Mouse (Mus musculus): Measurements from ENCODE around the gene Slit3. TPM values are rescaled to one million over a fixed set of nuclear protein-coding genes. Genes with fewer than 3 reads are reported as not detected.

Gene Slit3
- total RNA-seq, 2 experiments from 2014 or later, result not detected

DNA sequence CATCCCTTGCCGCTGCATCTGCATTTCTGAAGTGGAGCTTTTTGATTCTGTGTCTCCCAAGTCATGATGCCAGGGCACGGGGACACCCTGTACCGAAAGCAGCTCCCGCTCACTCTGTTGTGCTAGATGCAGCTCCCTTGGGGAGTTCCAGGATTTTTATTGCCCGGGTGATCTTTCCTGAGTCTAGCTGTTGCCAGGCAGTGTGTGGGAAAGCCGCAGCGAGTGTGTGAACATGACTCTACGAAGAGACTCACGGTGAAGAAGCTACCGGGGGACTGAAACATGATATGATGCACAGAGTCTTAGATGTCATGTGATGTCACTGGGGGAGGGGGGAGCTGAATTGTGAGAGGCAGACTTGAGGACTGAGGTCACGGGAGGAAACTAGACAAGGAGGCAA is 518.4 kb downstream of the Slit3 start:
- no peak for ATAC-seq (replicated peaks; ENCODE audit: low FRiP score, poor library complexity, severe bottlenecking)

DNA sequence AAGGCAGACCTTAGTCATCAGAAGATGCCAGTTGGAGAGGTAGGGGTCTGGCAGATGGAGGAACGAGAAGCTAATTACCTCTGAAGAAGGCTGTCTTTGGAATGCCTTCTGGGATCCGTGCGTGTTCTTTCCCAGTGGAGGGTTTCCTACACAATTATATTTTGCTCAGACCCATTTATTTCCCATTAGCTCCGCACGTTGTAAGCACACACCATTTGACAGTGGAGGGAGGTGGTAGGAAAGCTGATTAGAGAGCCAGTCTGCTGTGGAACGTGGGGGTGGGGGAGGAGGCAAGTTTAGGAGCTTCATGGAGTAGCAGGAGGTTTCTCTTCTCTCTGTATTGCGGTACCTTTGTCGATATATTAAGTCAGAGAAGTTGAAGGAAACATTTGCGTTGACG is 530.3 kb downstream of the Slit3 start:
- no peak for ATAC-seq (replicated peaks; ENCODE audit: low FRiP score, poor library complexity, severe bottlenecking)

DNA sequence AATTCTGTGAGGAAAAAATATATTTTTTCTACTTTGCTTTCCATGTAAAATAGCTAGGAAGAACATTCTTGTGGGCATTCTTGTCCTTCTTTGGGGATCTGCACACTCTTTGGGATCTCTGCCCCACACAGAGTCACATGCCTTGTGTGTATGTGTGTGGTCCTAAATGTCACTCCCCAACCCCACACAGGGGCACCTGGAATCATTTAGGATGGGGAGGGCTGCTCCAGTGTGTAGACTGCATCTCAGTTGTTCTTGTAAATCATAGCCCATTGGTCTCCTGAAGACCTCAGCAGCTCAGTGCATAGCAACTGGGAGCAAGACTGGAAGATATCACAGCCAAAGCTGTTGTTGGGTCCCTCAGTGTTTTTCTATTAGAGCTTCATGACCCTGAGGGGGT is 534.8 kb downstream of the Slit3 start:
- no peak for ATAC-seq (replicated peaks; ENCODE audit: low FRiP score, poor library complexity, severe bottlenecking)

DNA sequence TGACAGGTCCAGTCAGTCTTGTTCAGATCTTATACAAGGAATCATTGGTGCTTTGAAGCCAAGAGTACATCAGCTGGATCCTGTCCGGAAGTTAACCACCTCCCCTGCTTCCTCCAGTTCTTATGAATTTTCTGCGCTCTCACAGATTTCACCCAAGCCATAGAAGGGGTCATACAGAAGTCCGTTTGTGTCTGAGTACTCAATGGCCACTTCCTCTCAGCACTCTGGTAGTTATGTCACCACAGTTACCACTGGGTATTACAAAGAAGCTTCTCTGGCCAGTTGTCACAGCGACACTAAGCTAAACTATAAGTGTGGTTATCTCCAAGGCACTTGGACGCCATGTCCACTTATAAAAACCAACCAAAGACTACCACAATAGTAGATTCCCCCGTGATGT is 536.6 kb downstream of the Slit3 start:
- ATAC-seq (replicated peaks; ENCODE audit: low FRiP score, poor library complexity, severe bottlenecking), result no peak

DNA sequence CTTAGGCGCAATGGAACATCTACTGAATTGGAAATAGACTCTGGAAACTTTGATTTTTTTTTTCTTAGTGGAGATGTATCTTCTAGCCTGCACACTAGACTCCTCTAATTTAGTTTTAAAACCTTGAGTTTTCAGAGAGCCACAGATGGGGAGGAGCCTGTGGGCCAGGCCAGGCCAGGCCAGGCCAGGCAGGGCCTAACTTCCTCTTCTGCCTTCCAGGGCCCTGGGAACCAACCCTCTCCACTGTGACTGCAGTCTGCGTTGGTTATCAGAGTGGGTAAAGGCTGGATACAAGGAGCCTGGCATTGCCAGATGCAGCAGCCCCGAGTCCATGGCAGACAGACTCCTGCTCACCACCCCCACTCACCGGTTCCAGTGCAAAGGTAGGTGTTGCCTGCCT is 539.9 kb downstream of the Slit3 start:
- no peak for ATAC-seq (replicated peaks; ENCODE audit: low FRiP score, poor library complexity, severe bottlenecking)

DNA sequence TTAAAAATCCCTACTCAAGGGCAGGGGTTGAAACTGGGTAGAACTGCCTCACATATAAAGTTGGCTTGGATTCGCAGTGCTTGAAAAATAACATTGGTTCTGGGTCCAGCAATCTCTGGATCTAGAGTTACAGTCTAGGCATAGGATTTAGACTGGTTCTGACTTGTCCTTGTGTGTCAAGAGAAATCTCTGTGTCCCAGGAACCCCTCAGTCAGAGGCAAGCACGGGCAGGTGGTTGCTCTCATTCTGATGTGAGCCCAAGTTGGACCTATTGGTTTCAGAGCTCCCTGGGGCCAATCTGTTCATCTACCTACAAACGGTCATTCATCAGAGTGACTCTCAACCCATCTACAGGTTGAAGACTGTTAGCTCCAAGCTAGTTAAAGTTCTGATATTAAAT is 541.9 kb downstream of the Slit3 start:
- no peak for ATAC-seq (replicated peaks; ENCODE audit: low FRiP score, poor library complexity, severe bottlenecking)

DNA sequence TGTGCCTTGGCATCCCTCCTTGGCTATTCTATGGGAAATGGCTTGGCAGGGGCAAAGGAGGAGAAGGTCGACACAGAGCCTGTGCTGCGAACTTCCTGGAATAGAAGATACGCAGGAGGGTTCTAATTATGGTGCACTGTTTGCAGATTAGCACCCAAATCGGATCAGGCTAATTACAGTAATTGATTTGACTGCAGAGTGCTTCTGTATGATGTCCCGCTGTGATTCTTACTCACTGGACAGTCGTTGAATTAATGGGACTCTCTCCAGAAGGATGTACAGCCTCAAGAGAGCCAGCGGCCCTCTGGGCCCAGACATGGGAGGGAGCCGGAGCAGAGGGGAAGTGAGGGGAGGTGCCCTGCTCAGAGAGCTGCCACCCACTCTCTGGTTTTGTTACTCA is 542.6 kb downstream of the Slit3 start:
- no peak for ATAC-seq (replicated peaks; ENCODE audit: low FRiP score, poor library complexity, severe bottlenecking)

DNA sequence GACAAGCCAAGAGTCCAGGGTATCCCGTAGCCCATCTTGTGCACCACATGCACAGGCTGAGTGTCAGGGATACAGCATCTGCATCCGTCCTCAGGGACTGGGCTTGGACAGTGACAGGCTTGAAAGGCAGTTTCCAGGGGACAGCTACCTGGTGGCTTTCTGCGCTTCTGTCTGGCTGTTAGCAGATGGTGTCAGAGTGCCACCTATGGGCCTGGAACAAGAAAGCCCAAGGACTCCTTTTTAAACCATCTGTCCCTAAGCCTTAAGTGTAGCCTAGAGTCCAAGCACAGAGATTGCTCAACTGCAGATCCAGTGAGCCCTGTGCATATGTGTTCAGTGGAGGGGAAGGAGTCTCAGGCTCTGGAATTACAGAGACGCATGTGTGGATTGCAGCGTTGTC is 544.0 kb downstream of the Slit3 start:
- ATAC-seq (replicated peaks; ENCODE audit: low FRiP score, poor library complexity, severe bottlenecking), result no peak

DNA sequence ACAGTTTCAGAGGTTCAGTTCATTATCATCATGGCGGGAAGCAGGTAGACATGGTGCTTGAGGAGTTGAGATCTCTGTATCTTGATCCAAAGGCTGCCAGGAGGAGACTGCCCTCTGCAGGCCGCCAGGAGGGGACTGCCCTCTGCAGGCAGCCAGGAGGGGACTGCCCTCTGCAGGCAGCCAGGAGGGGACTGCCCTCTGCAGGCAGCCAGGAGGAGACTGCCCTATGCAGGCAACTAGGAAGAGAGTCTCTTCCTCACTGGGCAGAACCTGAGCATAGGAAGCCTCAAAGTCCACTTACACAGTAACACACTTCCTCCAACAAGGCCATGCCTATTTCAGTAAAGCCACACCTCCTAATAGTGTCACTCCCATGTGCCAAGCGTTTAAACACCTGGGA is 546.4 kb downstream of the Slit3 start:
- no peak for ATAC-seq (replicated peaks; ENCODE audit: low FRiP score, poor library complexity, severe bottlenecking)

DNA sequence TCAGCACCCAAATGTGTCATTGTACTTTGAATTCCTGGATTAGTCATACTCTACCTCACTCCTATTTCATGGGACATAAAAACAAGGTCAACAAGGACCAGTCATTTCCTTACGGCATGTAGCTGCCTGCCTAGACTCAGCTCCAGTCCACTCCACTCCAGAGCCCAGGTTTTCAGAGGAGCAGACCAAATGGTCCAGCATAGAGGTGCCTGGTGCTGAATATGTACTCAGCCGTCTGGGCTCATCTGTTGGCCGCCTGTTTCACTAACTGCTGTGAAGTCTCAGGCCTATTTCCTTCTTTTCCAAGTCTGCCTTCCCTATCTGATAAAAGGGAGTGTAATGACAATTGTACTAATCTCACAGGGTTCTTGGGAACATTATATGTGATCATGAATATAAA is 547.1 kb downstream of the Slit3 start:
- no peak for ATAC-seq (replicated peaks; ENCODE audit: low FRiP score, poor library complexity, severe bottlenecking)

DNA sequence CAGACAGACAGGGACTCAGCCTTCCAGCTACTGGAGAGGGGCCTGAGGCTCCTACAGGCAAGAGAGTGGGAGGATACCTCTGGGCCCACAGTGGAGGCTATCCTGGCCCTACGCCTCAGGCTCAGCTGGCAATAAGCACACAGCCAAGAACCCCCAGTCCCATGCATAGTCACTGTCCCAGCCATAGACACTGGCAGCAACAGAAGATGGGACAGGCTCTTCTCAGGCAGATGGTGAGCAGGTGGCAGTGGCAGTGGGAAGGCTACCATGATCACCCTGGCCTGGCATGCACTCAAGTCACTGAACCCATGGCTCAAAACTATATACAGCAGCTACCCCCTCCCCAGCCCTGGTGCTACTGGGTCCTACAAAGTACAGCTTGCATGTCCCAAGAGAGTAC is 547.7 kb downstream of the Slit3 start:
- ATAC-seq (replicated peaks; ENCODE audit: low FRiP score, poor library complexity, severe bottlenecking), result no peak

DNA sequence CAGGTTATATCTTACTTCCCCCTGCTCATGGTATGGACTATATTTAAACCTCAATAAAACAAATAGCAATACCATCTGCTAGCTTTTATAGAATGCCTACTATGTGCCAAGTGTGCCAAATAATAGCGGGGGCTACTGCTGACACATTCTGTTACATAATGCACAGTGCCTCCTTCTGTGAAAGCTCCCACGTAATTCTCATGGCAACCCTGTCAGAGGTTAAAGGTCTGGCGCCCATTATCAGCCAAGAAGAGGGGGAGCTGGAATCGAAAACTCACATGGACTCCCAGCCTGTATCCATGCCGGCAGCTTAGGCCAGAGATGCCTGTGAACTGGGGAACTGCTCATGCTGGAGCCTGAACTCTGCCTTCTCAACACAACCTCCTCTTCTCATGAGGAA is 548.5 kb downstream of the Slit3 start:
- ATAC-seq (replicated peaks; ENCODE audit: low FRiP score, poor library complexity, severe bottlenecking), result no peak

DNA sequence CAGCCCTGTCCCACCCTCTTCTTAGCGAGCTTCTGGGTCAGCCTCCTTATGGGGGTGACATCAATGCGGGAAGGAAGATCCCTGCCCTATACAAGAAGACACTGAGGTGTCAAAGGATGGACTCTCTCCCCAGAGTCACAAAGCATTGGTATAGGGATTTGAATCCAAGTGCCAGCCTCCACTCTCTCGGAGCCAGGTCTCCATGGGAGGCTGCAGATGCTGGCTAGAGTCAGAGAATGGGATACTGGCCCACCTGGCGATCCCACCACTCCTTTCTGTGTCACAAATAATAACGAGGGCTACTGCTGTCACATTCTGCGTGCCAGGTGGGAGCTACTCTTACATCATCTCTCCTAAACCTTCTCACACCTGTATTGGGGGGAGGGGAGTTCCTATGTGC is 549.2 kb downstream of the Slit3 start:
- ATAC-seq (replicated peaks; ENCODE audit: low FRiP score, poor library complexity, severe bottlenecking), result no peak

DNA sequence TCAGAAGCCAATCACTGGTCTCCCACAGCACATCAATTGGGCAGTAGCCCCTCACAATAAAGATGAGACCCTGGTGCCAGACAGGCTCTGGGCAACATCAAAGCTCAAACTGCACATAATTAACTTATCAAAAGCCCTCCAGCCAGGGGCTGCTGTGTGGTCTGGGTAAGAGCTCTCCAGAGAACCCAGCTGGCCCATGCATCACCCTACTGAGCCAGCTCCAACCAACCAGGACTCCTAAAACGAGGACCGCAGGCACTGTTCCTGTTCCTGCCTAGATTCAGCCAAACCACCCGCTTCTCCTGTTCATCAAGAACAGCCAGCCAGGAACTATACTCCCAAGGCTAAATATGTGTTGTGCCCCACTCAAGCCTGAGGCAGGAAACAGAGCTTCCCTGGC is 549.7 kb downstream of the Slit3 start:
- ATAC-seq (replicated peaks; ENCODE audit: low FRiP score, poor library complexity, severe bottlenecking), result no peak

DNA sequence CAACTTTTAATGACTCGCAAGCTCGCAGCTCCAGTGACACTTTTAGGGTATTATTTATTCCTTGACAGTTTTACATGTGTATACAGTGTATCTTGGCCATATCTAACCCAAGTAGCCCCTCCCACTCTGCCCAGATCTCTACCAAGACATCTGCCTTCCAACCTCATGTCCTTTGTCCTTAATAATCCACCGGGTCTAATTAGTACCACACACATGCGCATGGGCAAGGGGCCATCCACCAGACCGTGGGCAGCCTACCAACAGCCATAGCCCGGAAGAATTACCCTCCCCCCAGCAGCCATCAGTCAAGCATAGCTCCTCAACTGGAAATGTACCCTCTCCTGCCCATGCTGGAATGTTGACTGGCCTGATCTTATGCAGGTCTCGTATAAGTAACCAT is 552.0 kb downstream of the Slit3 start:
- no peak for ATAC-seq (replicated peaks; ENCODE audit: low FRiP score, poor library complexity, severe bottlenecking)

DNA sequence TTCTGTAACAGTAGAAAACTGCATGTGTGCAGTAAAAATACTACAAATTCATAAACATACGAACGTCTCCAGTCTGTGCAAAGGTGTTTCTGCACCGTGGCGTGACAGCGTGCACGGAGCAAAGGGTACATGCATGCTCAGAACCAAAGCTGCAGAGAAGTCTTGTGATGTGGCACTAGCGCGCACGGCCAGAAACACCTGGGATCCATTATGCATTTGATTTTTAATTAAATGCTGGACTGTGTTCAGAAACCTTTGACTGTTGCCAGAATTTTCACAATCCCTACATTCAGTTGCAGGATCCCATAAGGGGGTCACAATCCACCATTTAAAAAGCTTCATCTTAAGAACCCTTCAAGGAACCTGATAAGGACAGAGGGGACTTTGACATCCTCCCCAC is 553.2 kb downstream of the Slit3 start:
- ATAC-seq (replicated peaks; ENCODE audit: low FRiP score, poor library complexity, severe bottlenecking), result no peak

DNA sequence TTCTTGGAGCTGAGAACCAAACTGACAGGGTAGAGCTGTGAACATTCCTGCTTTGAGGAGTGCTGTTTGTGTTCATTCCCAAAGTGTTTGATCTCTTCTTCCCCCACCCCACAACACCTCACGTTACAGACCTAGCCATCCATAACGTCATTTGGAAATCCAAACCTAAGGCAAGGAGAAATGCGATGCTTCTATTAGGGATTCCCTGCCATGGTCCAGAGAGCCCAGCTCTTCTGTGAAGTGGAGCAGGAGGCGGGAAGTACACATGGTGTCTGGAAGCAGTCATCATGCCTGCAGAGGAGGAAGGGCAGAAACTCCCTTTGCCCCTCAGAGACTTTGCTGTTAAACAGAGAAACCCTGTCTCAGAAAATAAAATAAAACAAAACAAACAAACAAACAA is 555.7 kb downstream of the Slit3 start:
- no peak for ATAC-seq (replicated peaks; ENCODE audit: low FRiP score, poor library complexity, severe bottlenecking)

DNA sequence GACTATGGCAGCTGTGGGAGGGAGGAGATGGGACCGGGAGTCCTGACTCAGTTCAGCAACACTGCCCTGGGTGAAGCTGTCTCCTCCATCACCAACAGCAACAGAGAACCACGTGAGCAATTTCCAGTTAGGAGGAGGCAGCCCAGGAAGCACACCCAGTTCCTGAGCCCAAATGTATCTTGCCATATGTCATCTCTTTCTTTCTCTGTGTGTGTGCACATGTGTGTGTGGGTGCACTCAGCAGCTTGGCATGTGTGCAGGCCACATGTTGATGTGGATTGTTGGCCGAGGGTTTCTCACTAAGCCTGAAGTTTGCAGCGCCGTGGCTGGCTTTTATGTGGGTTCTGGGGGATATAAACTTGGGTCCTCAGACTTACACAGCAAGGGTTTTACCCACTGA is 559.0 kb downstream of the Slit3 start:
- ATAC-seq (replicated peaks; ENCODE audit: low FRiP score, poor library complexity, severe bottlenecking), result no peak

DNA sequence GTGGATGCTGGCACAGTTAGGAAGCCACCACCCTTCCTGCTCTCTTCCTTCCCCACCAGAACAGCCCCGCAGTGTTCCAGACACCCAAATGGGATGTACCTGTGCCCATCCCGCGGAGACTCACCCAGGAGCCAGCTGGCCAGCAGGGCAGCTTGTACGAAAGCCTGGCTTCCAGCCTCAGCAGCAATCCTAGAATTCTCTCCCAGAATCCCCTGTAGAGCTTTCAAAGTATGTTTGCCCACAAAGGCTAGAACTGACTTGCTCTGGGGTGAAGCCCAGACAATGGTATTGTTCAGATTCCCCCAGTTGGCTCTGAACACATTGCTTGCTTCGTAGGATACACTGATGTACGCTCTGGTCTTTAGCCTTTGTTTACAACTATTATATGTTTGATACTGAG is 566.3 kb downstream of the Slit3 start:
- no peak for ATAC-seq (replicated peaks; ENCODE audit: low FRiP score, poor library complexity, severe bottlenecking)

DNA sequence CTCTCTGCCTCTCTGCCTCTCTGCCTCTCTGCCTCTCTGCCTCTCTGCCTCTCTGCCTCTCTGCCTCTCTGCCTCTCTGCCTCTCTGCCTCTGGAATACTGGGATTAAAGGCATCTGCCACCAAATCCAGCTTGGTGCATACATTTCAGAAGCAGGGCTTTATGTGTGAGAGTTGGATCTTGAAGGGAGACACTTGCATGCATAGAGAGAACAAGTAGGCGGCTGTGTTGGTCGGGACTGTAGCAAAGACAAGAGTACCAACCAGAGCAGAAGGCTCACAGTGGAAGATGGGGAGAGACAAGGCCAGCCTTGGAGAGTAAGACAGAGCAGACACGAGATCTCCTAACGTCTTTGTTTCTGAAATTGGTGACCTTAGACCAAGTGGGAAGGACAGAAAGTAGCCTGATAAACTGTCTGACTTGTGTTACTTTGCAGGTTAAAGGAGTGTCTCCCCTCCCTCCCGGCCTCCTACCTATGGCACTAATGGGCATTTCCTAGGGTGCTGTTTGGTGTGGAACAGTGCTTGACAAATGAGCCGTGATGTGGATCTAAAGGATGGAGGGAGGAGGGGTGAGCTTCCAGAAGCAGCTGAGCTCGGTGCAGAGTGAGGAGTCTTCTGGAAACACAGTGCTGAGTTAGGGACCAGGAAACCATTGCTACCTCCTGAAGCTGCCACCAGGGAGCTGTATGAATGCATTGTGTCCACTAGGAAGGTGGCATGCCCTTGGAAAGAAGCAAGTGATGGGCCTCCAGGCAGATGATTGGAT is 569.7 kb downstream of the Slit3 start:
- ATAC-seq (replicated peaks; ENCODE audit: low FRiP score, poor library complexity, severe bottlenecking), result no peak

DNA sequence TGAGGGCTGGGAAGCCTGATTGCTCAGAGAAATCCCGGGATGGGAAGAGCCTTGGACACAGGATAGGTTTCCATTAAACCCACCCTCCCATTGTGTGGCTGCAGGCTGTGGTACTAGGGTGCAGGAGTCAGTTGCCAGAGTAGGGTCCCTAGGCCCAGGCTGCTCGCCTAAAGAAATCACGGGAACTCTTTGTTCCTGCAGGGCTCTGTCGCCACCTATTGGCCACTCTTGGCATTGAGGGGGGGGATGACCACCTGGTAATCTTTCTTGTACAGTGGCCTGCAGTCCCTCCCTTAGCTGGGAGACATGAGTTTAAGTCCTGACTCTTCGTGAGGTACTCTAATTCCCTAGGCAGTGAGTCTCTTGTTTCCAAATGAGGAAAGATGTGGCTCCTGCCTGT is 572.1 kb downstream of the Slit3 start:
- no peak for ATAC-seq (replicated peaks; ENCODE audit: low FRiP score, poor library complexity, severe bottlenecking)

DNA sequence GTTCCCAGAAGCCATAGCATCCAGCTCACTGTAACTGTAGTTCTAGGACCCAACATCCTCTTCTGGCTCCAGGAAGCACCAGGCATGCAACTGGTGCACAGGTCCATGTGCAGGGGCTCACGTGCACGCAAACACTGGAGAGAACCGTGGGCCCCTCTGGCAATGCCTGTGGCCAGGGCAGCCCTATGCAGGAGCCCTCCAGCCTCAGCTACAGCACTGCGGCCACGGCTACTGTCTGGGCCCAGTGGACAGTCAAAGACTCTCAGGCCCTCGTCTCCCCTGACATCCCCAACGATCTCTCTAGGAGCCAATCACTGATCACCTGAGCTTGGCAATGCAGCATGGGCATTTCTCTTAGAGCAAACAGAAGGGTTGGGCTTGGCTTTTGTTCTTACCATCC is 572.6 kb downstream of the Slit3 start:
- ATAC-seq (replicated peaks; ENCODE audit: low FRiP score, poor library complexity, severe bottlenecking), result no peak

Data from erythroid progenitor cell, adult 5-6 weeks (primary cell).